Mouse (Mus musculus): ENCODE data around the gene Zfp746. TPM values are rescaled to one million over a fixed set of nuclear protein-coding genes. Genes with fewer than 3 reads are reported as not detected.
"Not testable (repeated sequence)": the region's sequence is repeated elsewhere in the genome, so short reads cannot be mapped to it uniquely, and the experiment has no call there.

Zfp746 gene
- 1 to 10 TPM; 8.4 to 8.5 TPM for total RNA-seq (2021)
- long read RNA-seq, experiment 1, partial matches to known transcripts, result 0 of 42 reads
- long read RNA-seq, experiment 1, other reads (novel, unspliced or antisense), result 39 of 42 reads
- long read RNA-seq, experiment 2, partial matches to known transcripts, result 0 of 29 reads
- long read RNA-seq, experiment 2, other reads (novel, unspliced or antisense), result 24 of 29 reads

- peak; percentile 88 for DNase-seq
Measured at GRCm38 (mm10) chr6:48086471-48086878, at the start of gene Zfp746. Gene Zfp746, minus strand, starts transcription at chr6:48086593.

- DNase-seq, result not testable (repeated sequence)
Measured at GRCm38 (mm10) chr6:48121092-48121491, 34.7 kb upstream of the Zfp746 start.

GRCm38 (mm10) chr6:48116036-48116435, 29.6 kb upstream of the Zfp746 start:
- no peak for DNase-seq

- no peak for DNase-seq
Measured at GRCm38 (mm10) chr6:48086957-48087715, 743 bp upstream of the Zfp746 start.

- DNase-seq, result peak; percentile 70
Measured at GRCm38 (mm10) chr6:48085521-48086404, 630 bp downstream of the Zfp746 start.

GRCm38 (mm10) chr6:48083733-48084191, 2.6 kb downstream of the Zfp746 start:
- DNase-seq, result no peak

GRCm38 (mm10) chr6:48081952-48082351, 4.4 kb downstream of the Zfp746 start:
- no peak for DNase-seq

GRCm38 (mm10) chr6:48081021-48081420, 5.4 kb downstream of the Zfp746 start:
- no peak for DNase-seq

- DNase-seq, result peak; percentile 18
Measured at GRCm38 (mm10) chr6:48073316-48073715, 13.1 kb downstream of the Zfp746 start.

- DNase-seq, result no peak
Measured at GRCm38 (mm10) chr6:48067492-48067891, 18.9 kb downstream of the Zfp746 start.

GRCm38 (mm10) chr6:48065587-48066075, 20.8 kb downstream of the Zfp746 start:
- DNase-seq, result no peak

GRCm38 (mm10) chr6:48064451-48064850, 21.9 kb downstream of the Zfp746 start:
- no peak for DNase-seq

GRCm38 (mm10) chr6:48063940-48064339, 22.5 kb downstream of the Zfp746 start:
- DNase-seq, result no peak

GRCm38 (mm10) chr6:48060895-48061294, 25.5 kb downstream of the Zfp746 start:
- DNase-seq, result no peak

- DNase-seq, result no peak
Measured at GRCm38 (mm10) chr6:48060421-48060820, 26.0 kb downstream of the Zfp746 start.

- DNase-seq, result no peak
Measured at GRCm38 (mm10) chr6:48052136-48052535, 34.3 kb downstream of the Zfp746 start.

GRCm38 (mm10) chr6:48051666-48052065, 34.7 kb downstream of the Zfp746 start:
- DNase-seq, result no peak

- no peak for DNase-seq
Measured at GRCm38 (mm10) chr6:48049273-48050065, 36.9 kb downstream of the Zfp746 start.

- DNase-seq, result peak; percentile 83
Measured at GRCm38 (mm10) chr6:48048426-48049272, 37.7 kb downstream of the Zfp746 start, which contains the start of gene Zfp777. Gene Zfp777, minus strand, starts transcription at chr6:48048911.
